Comparison of ENCODE assay signal across 23 mouse cellular contexts in genomic region chr12:31369656-31370055, GRCm38 (mm10). TPM values are rescaled to one million over a fixed set of nuclear protein-coding genes. Genes with fewer than 3 reads are reported as not detected.
A peak's percentile ranks its signal among the peaks of the same experiment; 100 is the strongest.
DNase-seq lines count a peak whose midpoint lies in the region; ATAC-seq and TF ChIP-seq lines count a peak whose summit lies in the region.
"Had no signal": no experiment of that assay in that cellular context is flagged by ENCODE, and none has a peak within 500 bp of the region (broad histone marks: within the 10 kb centered on the region; RNA-seq: fewer than 3 reads in every experiment).

No protein-coding gene starts in this region.

- intact Hi-C loops in heart, postnatal 36 days (cut with DNase I): loop anchor here (10.0 kb wide), 3 partner anchors 135 to 555 kb away; partner anchors contain the start of gene Gpr22

- H3K36me3 ChIP-seq in heart, embryonic 11.5 days (ENCODE audit: control insufficient read depth, insufficient read depth, low read length): no peaks in the 10 kb centered on the region
- no peaks in the 10 kb centered on the region for H3K36me3 ChIP-seq in lung, embryonic 14.5 days (ENCODE audit: insufficient read depth)
- H3K36me3 ChIP-seq: embryonic facial prominence, embryonic 10.5 days; hindbrain, embryonic 15.5 days; intestine, embryonic 15.5 days; limb, embryonic 12.5 days; liver, embryonic 13.5 days; midbrain, embryonic 10.5 days had no signal

- H3K27me3 ChIP-seq in heart, embryonic 11.5 days (ENCODE audit: control insufficient read depth, insufficient read depth, low read length): no peaks in the 10 kb centered on the region
- no peaks in the 10 kb centered on the region for H3K27me3 ChIP-seq in lung, embryonic 14.5 days (ENCODE audit: insufficient read depth, low read length)
- H3K27me3 ChIP-seq in Patski: no peaks in the 10 kb centered on the region
- H3K27me3 ChIP-seq: hindbrain, embryonic 15.5 days; intestine, embryonic 15.5 days; limb, embryonic 12.5 days; liver, embryonic 13.5 days had no signal

- H3K9me3 ChIP-seq in heart, embryonic 11.5 days (replicated peaks; ENCODE audit: control insufficient read depth, low read length): no peaks in the 10 kb centered on the region
- H3K9me3 ChIP-seq in lung, embryonic 14.5 days (ENCODE audit: low read depth, low read length): no peaks in the 10 kb centered on the region
- H3K9me3 ChIP-seq: embryonic facial prominence, embryonic 10.5 days; hindbrain, embryonic 15.5 days; intestine, embryonic 15.5 days; limb, embryonic 12.5 days; liver, embryonic 13.5 days; midbrain, embryonic 10.5 days had no signal

- H3K27ac ChIP-seq in heart, embryonic 11.5 days (ENCODE audit: low read depth, low read length): peak overlapping the region; percentile 57; the same call in 1 of the 2 replicates
- no peak overlapping the region for H3K27ac ChIP-seq in lung, embryonic 14.5 days (ENCODE audit: low read depth)
- H3K27ac ChIP-seq: embryonic facial prominence, embryonic 10.5 days; hindbrain, embryonic 15.5 days; intestine, embryonic 15.5 days; limb, embryonic 12.5 days; liver, embryonic 13.5 days; midbrain, embryonic 10.5 days had no signal

- H3K4me2 ChIP-seq in heart, embryonic 11.5 days: no peak overlapping the region
- H3K4me2 ChIP-seq in lung, embryonic 14.5 days: no peak overlapping the region
- H3K4me2 ChIP-seq: hindbrain, embryonic 15.5 days; intestine, embryonic 15.5 days; limb, embryonic 12.5 days; liver, embryonic 13.5 days had no signal

- ATAC-seq in heart, embryonic 11.5 days (replicated peaks; ENCODE audit: insufficient number of reproducible peaks, low FRiP score, low TSS enrichment): no peak
- no peak for ATAC-seq in lung, embryonic 14.5 days (ENCODE audit: insufficient read depth)
- ATAC-seq in Patski: no peak
- ATAC-seq in megakaryocyte progenitor cell, adult 5-6 weeks (replicated peaks; ENCODE audit: poor library complexity): peak; percentile 48; the same call in 1 of the 2 replicates
- ATAC-seq: intestine, embryonic 15.5 days had no signal

- no peak overlapping the region for H3K9ac ChIP-seq in heart, embryonic 11.5 days (ENCODE audit: low read depth, low read length)
- H3K9ac ChIP-seq in lung, embryonic 14.5 days: no peak overlapping the region
- H3K9ac ChIP-seq: hindbrain, embryonic 15.5 days; intestine, embryonic 15.5 days; limb, embryonic 12.5 days; liver, embryonic 13.5 days had no signal

- no peak for DNase-seq in heart, postnatal 36 days
- no peak for DNase-seq in lung, embryonic 14.5 days
- DNase-seq in lung, postnatal 10 days: no peak
- DNase-seq in Patski (ENCODE audit: low read depth, low spot score): no peak
- DNase-seq in yolk sac, embryonic 10.5 days (ENCODE audit: low spot score): no peak
- DNase-seq: B cell, adult 2 months; cerebellum, adult 2 months; cerebellum, postnatal 36 days; liver, embryonic 13.5 days; lung, postnatal 14 days; retina, postnatal 1 day; thymus, postnatal 36 days had no signal

- H3K4me1 ChIP-seq in heart, embryonic 11.5 days (ENCODE audit: control insufficient read depth, insufficient read depth, low read length): peaks cover 14% of the 10 kb centered on the region; the same call in 1 of the 2 replicates
- H3K4me1 ChIP-seq in lung, embryonic 14.5 days (ENCODE audit: insufficient read depth): no peaks in the 10 kb centered on the region
- H3K4me1 ChIP-seq: hindbrain, embryonic 15.5 days; intestine, embryonic 15.5 days; limb, embryonic 12.5 days; liver, embryonic 13.5 days had no signal

- 75% methylated on average over 7 of the region's 7 CpGs for WGBS in heart, embryonic 11.5 days (ENCODE audit: insufficient replicate concordance)
- WGBS in lung, embryonic 14.5 days: 66% methylated on average over 7 of the region's 7 CpGs

- POLR2A ChIA-PET in Patski (lab: Charles Lee): no interaction called here

- H3K4me3 ChIP-seq in heart, embryonic 11.5 days (ENCODE audit: low read depth, low read length): no peak overlapping the region
- H3K4me3 ChIP-seq in lung, embryonic 14.5 days (ENCODE audit: low read depth, low read length): no peak overlapping the region
- H3K4me3 ChIP-seq: embryonic facial prominence, embryonic 10.5 days; hindbrain, embryonic 15.5 days; intestine, embryonic 15.5 days; limb, embryonic 12.5 days; liver, embryonic 13.5 days; midbrain, embryonic 10.5 days had no signal

- in situ Hi-C loops in Patski (cut with MboI; ENCODE audit: low pct_unique_long_range_greater_than_20kb): loop anchor here (10.0 kb wide), 1 partner anchor 135 kb away; no protein-coding TSS in a partner anchor

- CTCF ChIA-PET in Patski (lab: Charles Lee): interaction anchor here (1.5 kb wide), 1 partner anchor 10 kb away, joined by 4 read pairs; no protein-coding TSS in a partner anchor

- peak; percentile 21; the same call in 1 of the 2 replicates for TF ChIP-seq CTCF in lung, embryonic 14.5 days (IDR thresholded peaks at IDR 0.05; ENCODE audit: low read depth)
- peak; percentile 39 for TF ChIP-seq CTCF in Patski (IDR thresholded peaks at IDR 0.05)

RNA-seq across cellular contexts. Expression of gene Dld, which starts 18.4 kb away (rescaled TPM):
- 207 and 218 TPM in 2 replicates for polyA plus RNA-seq in heart, embryonic 11.5 days (2014; fragmentation: Nextera tagmentation; extraction: Ambion mirVana)
- total RNA-seq in heart, postnatal 36 days (2021): 100 to 1,000 TPM; 417 to 433 TPM
- polyA plus RNA-seq in lung, embryonic 14.5 days (2014; fragmentation: Nextera tagmentation; extraction: Ambion mirVana): 124 and 128 TPM in 2 replicates
- 145 TPM for polyA plus RNA-seq in Patski (2021)
- 105 and 114 TPM in 2 replicates for total RNA-seq in megakaryocyte progenitor cell, adult 5-6 weeks (2015)
- total RNA-seq in megakaryocyte progenitor cell, adult 5-6 weeks (2017): 129 and 149 TPM in 2 replicates

RNA-seq across cellular contexts. Expression of gene Slc26a3, which starts 21.0 kb away (rescaled TPM):
- 0.07 TPM in 1 of 2 replicates, not detected in the other for polyA plus RNA-seq in heart, embryonic 11.5 days (2014; fragmentation: Nextera tagmentation; extraction: Ambion mirVana)
- 1 to 10 TPM; 1.4 to 2.8 TPM for total RNA-seq in heart, postnatal 36 days (2021)
- not detected in 2 replicates for polyA plus RNA-seq in lung, embryonic 14.5 days (2014; fragmentation: Nextera tagmentation; extraction: Ambion mirVana)
- not detected for polyA plus RNA-seq in Patski (2021)
- not detected in 2 replicates for total RNA-seq in megakaryocyte progenitor cell, adult 5-6 weeks (2015)
- not detected in 2 replicates for total RNA-seq in megakaryocyte progenitor cell, adult 5-6 weeks (2017)
- total RNA-seq: gastrocnemius, adult 8-10 months; monocyte, adult 5-6 weeks had no signal
- polyA plus RNA-seq: embryonic facial prominence, embryonic 10.5 days; forebrain, embryonic 11.5 days; hindbrain, embryonic 15.5 days; limb, embryonic 12.5 days; neural tube, embryonic 11.5 days had no signal
